Mouse (Mus musculus): ENCODE measurements around the gene Smyd1.

The Smyd1 gene

GRCm38 (mm10) chr6:71259166-71259565 lies 62.9 kb downstream of the Smyd1 start:
- no peak for DNase-seq (ENCODE audit: low read depth, low spot score)

- DNase-seq (ENCODE audit: low read depth, low spot score), result peak; percentile 34
These were observed 63.5 kb downstream of the Smyd1 start for GRCm38 (mm10) chr6:71258562-71258961.

GRCm38 (mm10) chr6:71257375-71257774 lies 64.7 kb downstream of the Smyd1 start:
- DNase-seq (ENCODE audit: low read depth, low spot score), result no peak

GRCm38 (mm10) chr6:71256166-71256565 lies 65.9 kb downstream of the Smyd1 start:
- DNase-seq (ENCODE audit: low read depth, low spot score), result no peak

GRCm38 (mm10) chr6:71254456-71254855 lies 67.6 kb downstream of the Smyd1 start:
- no peak for DNase-seq (ENCODE audit: low read depth, low spot score)

- DNase-seq (ENCODE audit: low read depth, low spot score), result no peak
These were observed 71.1 kb downstream of the Smyd1 start for GRCm38 (mm10) chr6:71250951-71251350.

GRCm38 (mm10) chr6:71249615-71250014 lies 72.4 kb downstream of the Smyd1 start:
- peak; percentile 25 for DNase-seq (ENCODE audit: low read depth, low spot score)

- no peak for DNase-seq (ENCODE audit: low read depth, low spot score)
These were observed 73.6 kb downstream of the Smyd1 start for GRCm38 (mm10) chr6:71248420-71248819.

DNA sequence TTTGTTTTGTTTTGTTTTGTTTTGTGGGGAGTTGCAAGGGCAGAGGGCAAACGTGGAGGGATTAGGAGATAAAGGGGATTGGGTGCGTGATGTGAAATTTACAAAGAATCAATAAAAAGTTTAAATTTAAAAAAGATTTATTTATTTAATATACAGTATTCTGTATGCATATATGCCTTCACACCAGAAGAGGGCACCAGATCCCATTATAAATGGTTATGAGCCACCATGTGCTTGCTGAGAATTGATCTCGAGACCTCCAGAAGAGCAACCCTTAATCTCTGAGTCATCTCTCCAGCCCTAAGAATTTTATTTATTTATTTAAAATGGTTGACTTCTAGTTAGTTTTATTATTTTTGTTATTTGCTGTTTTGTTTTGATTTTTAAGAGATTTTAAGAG lies 78.8 kb downstream of the Smyd1 start:
- DNase-seq (ENCODE audit: low read depth, low spot score), result no peak

- DNase-seq (ENCODE audit: low read depth, low spot score), result no peak
These were observed 79.2 kb downstream of the Smyd1 start for GRCm38 (mm10) chr6:71242811-71243210.

DNA sequence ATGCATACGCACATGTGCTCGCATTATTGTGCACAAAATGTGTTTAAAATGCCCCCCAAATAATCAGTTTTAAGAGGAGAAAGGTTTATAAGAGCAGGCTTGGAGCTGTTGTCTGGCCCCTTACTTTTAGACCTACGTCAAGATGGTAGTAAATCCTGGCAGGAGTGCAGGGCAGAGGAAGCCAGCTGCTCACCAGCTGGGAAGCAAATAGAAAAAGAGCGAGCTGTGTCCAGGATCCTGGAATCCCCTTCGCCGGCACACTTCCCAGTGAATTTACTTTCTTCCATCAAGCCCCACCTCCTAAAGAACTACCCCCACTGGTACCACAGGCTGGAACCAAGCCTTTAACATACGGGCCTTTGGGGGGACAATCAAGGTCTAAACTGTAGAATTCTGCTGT lies 81.2 kb downstream of the Smyd1 start:
- no peak for DNase-seq (ENCODE audit: low read depth, low spot score)

DNA sequence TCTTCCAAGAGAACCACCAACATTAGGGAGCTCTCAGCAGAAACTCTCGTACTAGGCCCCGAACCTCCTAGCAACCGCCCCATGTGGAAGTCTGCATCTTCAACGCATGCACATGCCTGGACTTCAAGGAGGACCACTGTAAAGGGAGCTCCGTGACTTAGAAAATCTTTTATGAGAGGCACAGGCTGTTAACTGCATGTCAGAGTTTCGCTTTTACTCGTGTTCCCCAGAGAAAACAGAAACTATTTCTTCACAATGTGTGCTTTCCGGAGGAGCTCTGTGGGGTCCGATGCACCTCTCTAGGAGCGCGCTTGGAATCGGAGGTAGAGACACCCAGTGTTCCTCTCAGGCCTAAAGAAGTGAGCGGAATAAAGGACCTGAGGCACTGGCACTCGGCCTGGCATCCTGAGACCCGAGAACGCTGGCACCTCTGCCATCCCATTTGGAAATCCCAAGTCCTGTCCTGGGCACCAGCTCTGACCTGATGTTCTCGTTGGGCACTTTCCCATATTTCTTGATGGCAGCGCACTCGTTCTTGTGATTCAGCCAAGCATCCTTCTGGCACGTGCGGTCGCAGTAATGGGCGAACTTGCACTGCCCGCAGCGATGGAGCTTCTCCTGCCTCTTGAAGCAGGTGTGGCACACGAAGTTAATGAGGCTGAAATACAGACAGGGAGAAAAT lies 82.8 kb downstream of the Smyd1 start:
- no peak for DNase-seq (ENCODE audit: low read depth, low spot score)

DNA sequence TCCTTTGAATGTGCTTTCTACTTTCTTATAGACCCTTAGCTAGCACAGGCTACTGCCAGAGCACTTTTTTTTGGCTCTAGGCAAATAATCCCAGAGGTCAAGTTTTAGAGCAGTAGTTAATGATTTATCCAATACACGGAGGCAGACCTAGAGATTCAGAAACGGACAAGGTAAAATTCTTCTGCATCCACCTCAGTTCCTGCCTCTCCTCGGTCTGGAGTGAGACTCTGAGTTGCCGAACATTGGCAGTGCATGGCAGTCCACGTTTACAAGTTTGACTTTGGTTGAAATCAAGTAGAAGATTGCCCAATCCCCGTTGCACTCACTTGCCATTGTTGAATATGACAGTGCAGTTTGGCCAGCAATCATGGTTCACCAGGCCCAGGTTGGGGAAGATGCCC lies 85.0 kb downstream of the Smyd1 start:
- no peak for DNase-seq (ENCODE audit: low read depth, low spot score)

GRCm38 (mm10) chr6:71236506-71236905 lies 85.5 kb downstream of the Smyd1 start:
- DNase-seq (ENCODE audit: low read depth, low spot score), result no peak

DNA sequence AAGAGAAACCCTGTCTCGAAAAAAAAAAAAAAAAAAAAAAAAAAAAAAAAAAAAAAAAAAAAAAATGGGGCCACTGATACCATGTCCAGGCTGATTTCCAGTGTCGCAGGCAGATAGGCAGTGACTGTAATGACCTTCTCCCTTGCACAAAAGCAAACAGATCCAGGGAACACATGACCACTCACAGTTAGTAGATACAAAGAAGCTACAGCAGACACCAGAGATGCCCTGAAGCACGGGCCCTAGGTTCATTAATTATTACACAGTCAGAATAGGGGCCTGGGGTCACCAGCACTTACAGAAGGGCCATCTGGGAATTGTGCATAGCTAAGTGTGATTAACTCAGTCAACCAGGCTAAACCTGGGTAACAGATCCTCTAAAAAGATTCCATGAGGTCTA lies 86.1 kb downstream of the Smyd1 start:
- DNase-seq (ENCODE audit: low read depth, low spot score), result no peak

DNA sequence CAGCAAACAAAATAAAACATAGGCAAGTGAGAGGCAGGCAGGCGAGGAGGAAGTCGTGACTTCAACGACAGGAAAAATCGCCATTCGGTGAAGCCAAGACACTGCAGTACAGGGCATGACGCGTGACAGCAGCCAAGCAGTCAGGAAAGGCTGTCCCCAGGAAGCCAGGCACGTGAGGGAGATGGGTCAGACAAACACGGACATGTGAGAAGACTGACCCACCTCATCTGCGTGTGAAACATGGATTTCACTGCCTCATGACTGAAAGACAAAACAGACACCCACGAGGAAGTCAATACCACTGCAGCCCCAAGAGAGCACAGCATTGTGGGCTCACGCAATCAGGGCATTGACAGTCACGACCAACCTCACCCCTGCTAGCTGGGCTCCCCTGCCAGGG lies 86.9 kb downstream of the Smyd1 start:
- no peak for DNase-seq (ENCODE audit: low read depth, low spot score)

DNA sequence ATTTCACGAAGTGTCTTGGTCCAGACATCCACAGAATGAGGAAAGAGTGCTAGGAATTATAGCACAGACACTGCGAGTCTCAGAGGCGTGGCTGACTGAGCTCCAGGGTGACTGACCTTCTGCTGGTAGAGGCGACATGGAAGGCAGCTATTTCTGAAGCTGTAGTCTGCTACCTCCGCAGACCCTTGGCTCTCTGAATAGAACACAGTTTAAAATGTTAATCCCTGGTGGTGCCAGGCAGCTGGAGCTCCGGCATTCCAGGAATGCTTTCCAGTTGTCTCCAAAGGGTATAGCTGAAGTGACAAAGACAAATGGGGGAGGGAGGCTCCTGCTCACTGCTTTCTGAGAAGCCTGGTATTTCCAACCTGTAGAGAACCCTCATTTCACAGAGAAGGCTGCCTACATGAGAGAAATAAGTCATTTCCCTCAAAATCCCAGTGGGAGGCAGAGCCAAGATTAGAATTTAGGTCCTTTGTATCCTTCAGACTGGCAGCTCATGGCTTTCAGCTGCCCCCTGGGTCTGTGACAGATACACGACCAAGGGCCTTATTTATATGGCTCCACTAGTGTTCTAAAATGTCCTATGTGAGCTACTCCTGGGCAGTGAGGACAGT lies 94.8 kb downstream of the Smyd1 start:
- DNase-seq (ENCODE audit: low read depth, low spot score), result no peak

DNA sequence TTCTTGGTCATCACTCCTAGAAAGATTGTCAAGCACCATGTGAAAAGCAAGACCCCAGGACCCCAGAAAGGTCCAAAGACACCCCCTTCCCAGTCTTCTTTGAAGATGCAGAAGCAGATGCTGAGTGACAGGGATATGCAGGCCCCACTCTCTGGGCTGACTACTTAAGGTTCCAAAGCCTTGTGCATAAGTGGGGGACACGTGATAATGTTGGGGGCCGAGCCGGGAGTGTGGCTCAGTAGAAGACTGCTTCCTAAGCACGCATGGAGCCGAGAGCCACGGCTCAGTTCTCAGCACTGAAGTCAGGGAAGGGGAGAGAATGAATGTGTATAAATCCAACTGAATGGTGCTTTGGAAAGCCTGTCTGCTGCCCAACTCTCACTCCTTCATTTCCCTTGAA lies 95.5 kb downstream of the Smyd1 start:
- no peak for DNase-seq (ENCODE audit: low read depth, low spot score)

- peak; percentile 28 for DNase-seq (ENCODE audit: low read depth, low spot score)
These were observed 97.7 kb downstream of the Smyd1 start for GRCm38 (mm10) chr6:71224184-71224943.

GRCm38 (mm10) chr6:71221501-71221900 lies 100.5 kb downstream of the Smyd1 start:
- DNase-seq (ENCODE audit: low read depth, low spot score), result no peak

GRCm38 (mm10) chr6:71212471-71212870 lies 109.6 kb downstream of the Smyd1 start:
- DNase-seq (ENCODE audit: low read depth, low spot score), result no peak

DNA sequence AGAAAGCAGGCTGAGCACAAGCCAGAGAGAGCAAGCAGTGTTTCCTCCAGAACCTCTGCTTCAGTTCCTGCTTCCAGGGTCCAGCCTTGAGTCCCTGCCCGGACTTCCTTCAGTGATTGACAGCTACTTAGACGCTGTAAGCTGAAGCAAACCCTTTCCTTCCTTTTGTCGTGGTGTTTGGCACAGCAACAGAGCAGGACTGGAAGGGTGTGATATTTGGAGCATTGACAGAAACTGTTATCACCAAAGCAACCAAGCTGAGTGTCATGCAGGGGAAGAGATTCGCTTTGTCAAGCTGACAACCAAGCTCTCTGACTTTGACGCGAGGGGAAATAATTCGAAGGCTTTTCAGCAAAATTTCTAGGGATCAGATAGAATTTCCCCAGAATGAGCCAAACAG lies 110.1 kb downstream of the Smyd1 start:
- no peak for DNase-seq (ENCODE audit: low read depth, low spot score)

DNA sequence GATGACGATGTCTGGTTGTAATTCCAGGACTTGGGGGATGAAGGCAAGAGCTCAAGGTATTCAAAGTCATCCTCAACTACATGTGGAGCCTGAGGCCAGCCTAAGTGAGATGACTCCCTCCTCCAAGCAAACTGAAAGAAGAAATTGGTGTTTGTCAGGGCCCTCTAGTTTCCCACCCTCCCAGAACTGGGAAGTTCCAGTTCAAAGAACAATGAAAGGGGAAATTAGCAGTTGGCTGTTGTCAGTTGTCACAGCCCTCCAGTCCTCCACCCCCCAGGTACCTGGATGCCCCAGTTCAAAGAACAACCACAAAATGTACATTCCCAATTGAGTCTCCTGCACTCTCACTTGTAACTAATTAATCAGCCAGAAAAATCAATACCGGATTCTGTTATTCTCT lies 113.3 kb downstream of the Smyd1 start:
- no peak for DNase-seq (ENCODE audit: low read depth, low spot score)

Measured in skeletal muscle tissue, adult 2 months (tissue).